Mouse (Mus musculus) embryo, embryonic 9.5 days (tissue): Measurements from ENCODE around the gene Sgms1.

Experiments used
- DNase-seq: peaks from one replicate; pipeline ENCODE4 v3.0.0-alpha.2; 2017; ENCODE audit errors: extremely low spot score

The Sgms1 gene

GRCm38 (mm10) chr19:32383738-32384137 is 5.8 kb downstream of the Sgms1 start:
- no peak for DNase-seq

- no peak for DNase-seq
Observed at GRCm38 (mm10) chr19:32381511-32381961, 8.0 kb downstream of the Sgms1 start.

- DNase-seq, result no peak
Observed at GRCm38 (mm10) chr19:32380748-32381147, 8.8 kb downstream of the Sgms1 start.

GRCm38 (mm10) chr19:32379239-32379920 is 10.1 kb downstream of the Sgms1 start:
- no peak for DNase-seq

- DNase-seq, result no peak
Observed at GRCm38 (mm10) chr19:32378581-32378980, 10.9 kb downstream of the Sgms1 start.

- no peak for DNase-seq
Observed at GRCm38 (mm10) chr19:32377701-32378325, 11.7 kb downstream of the Sgms1 start.

- no peak for DNase-seq
Observed at GRCm38 (mm10) chr19:32376886-32377535, 12.5 kb downstream of the Sgms1 start.

- DNase-seq, result no peak
Observed at GRCm38 (mm10) chr19:32376054-32376453, 13.5 kb downstream of the Sgms1 start.

GRCm38 (mm10) chr19:32375473-32375985 is 14.0 kb downstream of the Sgms1 start:
- no peak for DNase-seq

- DNase-seq, result no peak
Observed at GRCm38 (mm10) chr19:32374751-32375150, 14.8 kb downstream of the Sgms1 start.

GRCm38 (mm10) chr19:32373865-32374655 is 15.5 kb downstream of the Sgms1 start:
- DNase-seq, result no peak

- no peak for DNase-seq
Observed at GRCm38 (mm10) chr19:32372373-32372772, 17.1 kb downstream of the Sgms1 start.

- no peak for DNase-seq
Observed at GRCm38 (mm10) chr19:32367333-32367732, 22.2 kb downstream of the Sgms1 start.

GRCm38 (mm10) chr19:32366406-32366805 is 23.1 kb downstream of the Sgms1 start:
- DNase-seq, result no peak

- DNase-seq, result no peak
Observed at GRCm38 (mm10) chr19:32365111-32365510, 24.4 kb downstream of the Sgms1 start.

- no peak for DNase-seq
Observed at GRCm38 (mm10) chr19:32363587-32363986, 25.9 kb downstream of the Sgms1 start.

- no peak for DNase-seq
Observed at GRCm38 (mm10) chr19:32362520-32362919, 27.0 kb downstream of the Sgms1 start.

- DNase-seq, result no peak
Observed at GRCm38 (mm10) chr19:32360989-32361698, 28.4 kb downstream of the Sgms1 start.

GRCm38 (mm10) chr19:32360546-32360945 is 29.0 kb downstream of the Sgms1 start:
- no peak for DNase-seq

- no peak for DNase-seq
Observed at GRCm38 (mm10) chr19:32358699-32359517, 30.6 kb downstream of the Sgms1 start.
